Mouse (Mus musculus): ENCODE data around the gene St3gal5. TPM values are rescaled to one million over a fixed set of nuclear protein-coding genes. Genes with fewer than 3 reads are reported as not detected.
"Not testable (repeated sequence)": the region's sequence is repeated elsewhere in the genome, so short reads cannot be mapped to it uniquely, and the experiment has no call there.

St3gal5 gene
- total RNA-seq, 2 experiments from 2014 or later: 92.1 to 96.4 TPM

DNA sequence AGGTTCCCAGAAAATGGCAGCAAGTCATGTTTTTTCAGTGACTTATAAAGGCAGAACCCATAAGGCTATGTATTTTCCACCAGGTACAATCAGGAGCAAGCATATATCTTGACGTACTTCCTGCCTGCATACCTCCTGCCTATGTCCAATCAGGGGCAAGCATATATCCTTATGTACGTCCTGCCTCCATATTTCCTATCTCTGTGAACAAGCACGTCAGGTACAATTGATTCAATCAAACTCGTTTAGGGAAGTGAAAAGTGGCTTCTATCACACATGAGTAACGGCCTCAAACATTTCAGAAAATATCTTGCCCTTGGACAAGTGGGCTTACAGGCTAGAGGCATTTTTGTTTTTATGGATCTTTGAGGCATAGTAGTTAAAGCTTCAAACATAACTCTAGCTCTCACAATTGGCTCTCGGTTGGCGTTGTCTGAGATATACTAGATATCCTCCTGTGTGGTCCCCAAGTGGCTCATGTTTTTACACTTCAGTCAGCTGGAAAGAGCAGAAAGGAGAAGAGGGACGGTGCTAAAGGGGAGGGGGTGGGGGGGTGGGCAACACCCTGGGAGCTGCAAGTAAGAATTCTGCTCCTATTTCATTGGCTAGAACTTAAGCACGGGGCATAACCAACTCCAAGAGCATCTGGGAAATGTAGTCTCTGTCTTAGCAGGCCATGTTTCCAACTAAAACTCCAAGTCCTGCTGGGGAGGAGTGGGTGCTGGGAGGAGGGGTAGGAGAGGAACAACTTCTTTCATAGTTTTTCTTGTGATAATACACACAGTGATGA, 28.9 kb downstream of the St3gal5 start:
- DNase-seq (ENCODE audit: extremely low spot score in 1 of 2, low spot score in 1 of 2): no peak

DNA sequence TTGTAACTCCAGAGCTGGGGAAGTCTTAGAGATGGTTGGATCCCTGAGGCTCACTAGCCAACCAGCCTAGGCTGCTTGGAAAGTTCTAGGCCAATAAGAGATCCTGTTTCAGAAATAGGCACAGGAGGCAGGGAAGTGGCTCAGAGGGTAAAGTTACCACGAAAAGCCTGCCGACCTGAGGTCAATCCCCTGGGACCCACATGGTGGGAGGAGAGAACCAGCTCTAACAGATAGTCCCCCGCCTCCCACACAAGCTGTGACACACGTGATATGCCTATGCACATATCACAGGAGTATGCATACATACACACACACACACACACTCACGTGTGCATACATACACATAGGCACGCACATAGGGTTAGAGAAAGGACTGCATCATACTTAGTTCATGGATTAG, 32.7 kb downstream of the St3gal5 start:
- DNase-seq (ENCODE audit: extremely low spot score in 1 of 2, low spot score in 1 of 2): no peak

- no peak for DNase-seq (ENCODE audit: extremely low spot score in 1 of 2, low spot score in 1 of 2)
Measured at GRCm38 (mm10) chr6:72132671-72133214, 35.4 kb downstream of the St3gal5 start.

DNA sequence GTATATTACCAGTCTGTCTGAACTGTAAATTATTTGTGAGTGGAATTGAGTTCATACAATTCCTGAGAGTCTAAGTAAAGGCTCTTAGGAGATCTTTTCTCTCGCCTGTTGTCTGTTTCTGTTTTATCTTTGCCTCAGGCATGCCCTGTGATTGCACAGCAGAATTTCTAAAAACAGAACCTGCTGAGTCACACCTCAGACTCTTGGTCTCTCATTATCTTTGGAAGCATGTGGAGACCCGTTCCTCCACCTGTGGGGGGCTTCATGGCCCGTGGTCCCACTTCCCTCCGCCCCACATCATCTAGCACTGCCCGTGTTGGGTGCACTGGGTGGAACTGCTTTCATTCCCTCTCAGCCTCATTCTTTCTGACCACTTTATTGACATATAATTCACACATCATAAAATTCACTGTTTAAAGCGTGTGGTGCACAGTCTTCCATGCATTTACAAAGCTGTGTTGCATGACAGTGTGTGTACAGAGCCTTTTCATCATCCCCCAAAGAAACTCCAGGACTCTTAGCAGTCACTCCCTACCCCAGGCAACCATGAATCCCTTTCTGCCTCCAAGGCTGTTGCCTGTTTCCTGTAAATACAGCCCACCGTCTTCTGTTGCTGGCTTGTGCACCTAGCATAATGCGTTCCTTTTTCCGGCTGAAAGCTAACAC, 37.6 kb downstream of the St3gal5 start:
- DNase-seq (ENCODE audit: extremely low spot score in 1 of 2, low spot score in 1 of 2): no peak

GRCm38 (mm10) chr6:72136016-72136415, 38.6 kb downstream of the St3gal5 start:
- DNase-seq (ENCODE audit: extremely low spot score in 1 of 2, low spot score in 1 of 2): no peak

DNA sequence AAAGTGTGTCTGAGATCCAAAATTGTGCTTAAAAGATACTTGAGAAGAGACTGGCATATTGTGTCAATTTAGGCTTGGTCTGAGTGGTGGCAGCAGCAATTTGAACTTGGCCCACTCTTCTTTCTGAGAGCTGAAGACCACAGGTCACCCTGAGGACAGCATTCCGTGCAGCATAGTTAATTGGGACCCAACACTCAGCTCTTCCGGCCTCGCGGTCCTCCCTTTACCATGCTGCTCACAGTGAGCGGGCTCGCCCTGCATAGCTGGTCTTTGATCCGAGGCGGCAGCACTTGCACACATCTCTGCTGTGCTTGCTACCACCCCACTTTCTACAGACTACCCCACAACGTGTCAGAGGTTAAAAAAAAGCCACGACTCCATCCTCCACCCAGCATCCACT, 39.2 kb downstream of the St3gal5 start:
- DNase-seq (ENCODE audit: extremely low spot score in 1 of 2, low spot score in 1 of 2): no peak

DNA sequence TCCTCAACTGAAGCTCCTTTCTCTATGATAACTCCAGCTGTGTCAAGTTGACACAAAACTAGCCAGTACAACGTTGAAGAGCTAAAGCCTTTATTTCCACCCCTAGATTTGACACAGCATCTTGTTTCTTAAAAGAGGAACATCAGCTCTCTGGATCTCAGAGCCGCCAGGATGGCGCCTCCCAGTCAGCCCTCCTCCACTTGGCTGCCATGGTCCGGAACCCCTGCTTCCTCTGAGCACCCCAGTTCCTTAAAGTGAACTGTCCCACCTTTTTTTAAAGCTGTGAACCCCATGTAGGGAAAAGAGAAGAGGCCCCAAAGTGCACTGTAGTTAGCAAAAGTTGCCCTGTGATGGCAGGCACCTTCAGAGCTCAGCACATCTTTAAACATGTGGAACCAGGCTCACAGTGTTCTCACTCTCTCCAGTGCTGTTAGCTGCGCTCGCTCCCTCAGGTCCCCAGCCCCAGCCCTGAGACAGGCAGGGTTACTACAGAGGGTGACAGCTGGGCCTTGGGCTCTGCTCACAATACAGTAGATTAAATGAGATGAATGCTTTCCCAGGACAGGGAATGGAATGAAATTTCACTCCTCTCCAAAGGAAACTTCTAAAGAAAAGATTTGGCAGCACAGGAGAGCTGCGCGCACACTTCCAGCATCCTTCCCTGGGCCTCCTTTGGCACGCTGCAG, 42.3 kb downstream of the St3gal5 start:
- no peak for DNase-seq (ENCODE audit: extremely low spot score in 1 of 2, low spot score in 1 of 2)

GRCm38 (mm10) chr6:72140371-72140770, 43.0 kb downstream of the St3gal5 start:
- no peak for DNase-seq (ENCODE audit: extremely low spot score in 1 of 2, low spot score in 1 of 2)

DNA sequence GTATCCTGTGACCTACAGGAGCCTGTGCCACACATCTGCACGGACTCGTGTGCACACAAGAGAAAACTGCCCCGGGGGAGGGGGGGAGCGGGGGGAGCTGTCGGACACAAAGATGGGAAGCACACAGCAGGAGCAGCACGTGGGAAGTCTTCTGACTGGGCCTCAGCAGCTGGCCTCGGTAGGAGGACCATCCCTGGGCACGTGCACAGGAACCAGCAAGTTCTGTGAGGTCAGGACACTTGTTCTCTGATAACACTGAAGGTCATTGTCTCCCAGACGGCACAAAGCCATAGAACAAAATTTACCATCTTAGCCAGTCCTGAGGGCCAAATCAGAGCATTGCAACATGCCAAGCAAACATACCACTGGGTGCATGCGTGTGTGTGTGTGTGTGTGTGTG, 43.8 kb downstream of the St3gal5 start:
- no peak for DNase-seq (ENCODE audit: extremely low spot score in 1 of 2, low spot score in 1 of 2)

GRCm38 (mm10) chr6:72142561-72142960, 45.2 kb downstream of the St3gal5 start:
- no peak for DNase-seq (ENCODE audit: extremely low spot score in 1 of 2, low spot score in 1 of 2)

DNA sequence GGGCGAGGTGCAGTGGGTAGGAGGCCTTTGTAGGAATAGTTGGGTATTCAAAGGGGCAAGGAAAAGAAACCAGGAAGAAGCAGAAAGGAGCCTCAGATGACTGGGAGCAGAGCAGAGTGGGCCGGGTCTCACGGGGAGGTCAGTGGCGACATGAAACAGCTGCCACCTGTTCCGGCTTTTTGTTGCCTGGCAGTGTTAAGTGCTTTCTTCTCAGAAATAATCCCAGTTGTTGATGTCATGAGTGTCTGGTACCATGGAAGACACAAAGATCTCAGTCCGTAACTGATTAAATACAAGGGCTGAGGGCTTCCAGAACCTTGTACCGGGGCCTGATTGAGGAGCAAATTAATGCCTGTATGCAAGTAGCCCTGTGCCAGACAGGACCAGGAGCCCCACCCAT, 47.0 kb downstream of the St3gal5 start:
- no peak for DNase-seq (ENCODE audit: extremely low spot score in 1 of 2, low spot score in 1 of 2)

DNA sequence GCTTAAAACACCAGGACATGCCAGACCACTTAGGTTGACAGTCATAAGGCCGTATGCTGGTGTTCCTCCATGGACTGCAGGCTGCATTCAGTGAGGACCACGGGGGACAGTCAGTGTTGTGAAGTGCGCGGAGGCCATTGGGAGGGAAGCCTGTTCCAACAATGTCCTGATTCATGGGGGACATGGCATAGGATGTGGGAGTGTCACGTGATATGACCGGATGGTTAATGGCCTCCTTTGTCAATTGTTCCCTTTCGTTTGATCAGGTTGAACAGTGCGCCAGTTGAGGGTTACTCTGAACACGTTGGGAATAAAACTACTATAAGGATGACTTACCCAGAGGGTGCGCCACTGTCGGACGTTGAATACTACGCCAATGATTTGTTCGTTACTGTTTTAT, 49.4 kb downstream of the St3gal5 start:
- no peak for DNase-seq (ENCODE audit: extremely low spot score in 1 of 2, low spot score in 1 of 2)

DNA sequence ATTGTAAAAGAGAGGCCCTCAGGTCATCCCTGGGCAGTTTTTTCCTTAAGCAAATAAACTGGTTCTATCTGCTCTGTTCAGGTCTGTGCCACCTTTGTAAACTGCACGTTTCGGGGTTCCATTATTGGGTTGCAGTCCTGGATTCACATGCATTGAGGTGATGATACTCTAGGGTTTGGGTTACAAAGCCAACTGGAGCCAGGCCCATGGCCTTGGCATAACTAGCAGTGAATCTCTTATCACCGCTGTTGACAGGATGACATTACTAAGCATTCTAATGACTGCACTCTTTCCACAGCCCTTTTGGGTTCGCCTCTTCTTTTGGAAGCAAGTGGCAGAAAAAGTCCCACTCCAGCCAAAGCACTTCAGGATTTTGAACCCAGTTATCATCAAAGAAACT, 51.3 kb downstream of the St3gal5 start:
- no peak for DNase-seq (ENCODE audit: extremely low spot score in 1 of 2, low spot score in 1 of 2)

GRCm38 (mm10) chr6:72149797-72150196, 52.4 kb downstream of the St3gal5 start:
- DNase-seq (ENCODE audit: extremely low spot score in 1 of 2, low spot score in 1 of 2): no peak

DNA sequence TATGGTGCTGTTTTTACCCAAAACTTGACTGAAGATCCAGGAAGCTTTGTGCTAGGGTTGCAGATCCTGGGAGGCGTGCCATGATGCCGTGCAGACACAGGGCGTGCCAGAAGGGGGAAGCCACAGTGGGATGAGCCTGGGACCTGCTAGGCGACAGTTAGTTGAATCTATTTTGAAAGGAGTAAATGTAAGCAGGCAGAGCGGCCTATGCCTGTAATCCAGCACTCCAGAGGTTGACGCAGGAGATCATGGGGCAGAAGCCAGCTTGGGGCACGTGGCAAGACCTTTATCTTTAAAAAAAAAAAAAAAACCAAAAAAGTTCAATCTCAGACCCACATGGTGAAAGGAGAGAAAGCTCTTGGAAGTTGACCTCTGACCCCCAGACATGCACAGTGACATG, 55.3 kb downstream of the St3gal5 start:
- DNase-seq (ENCODE audit: extremely low spot score in 1 of 2, low spot score in 1 of 2): no peak

GRCm38 (mm10) chr6:72153455-72153854, 56.1 kb downstream of the St3gal5 start:
- DNase-seq (ENCODE audit: extremely low spot score in 1 of 2, low spot score in 1 of 2): no peak

DNA sequence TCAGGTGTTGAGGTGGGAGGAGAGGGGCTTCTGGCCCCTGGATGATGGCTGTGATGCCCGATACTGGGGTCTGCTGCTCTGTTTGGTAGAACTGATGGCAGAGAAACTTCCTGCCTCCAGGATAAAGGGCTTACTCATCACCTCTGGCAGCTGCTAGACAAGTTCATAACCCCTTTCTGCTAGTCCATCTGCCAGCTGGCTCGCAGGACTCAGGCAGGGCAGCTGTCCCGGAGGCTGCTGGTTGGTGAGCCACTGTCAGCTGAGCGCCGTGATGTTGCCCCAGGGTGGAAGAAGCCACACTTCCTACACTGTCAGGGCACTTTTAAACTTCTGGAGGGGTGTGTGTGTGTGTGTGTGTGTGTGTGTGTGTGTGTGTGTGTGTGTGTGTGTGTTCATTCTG, 56.6 kb downstream of the St3gal5 start:
- not testable (repeated sequence) for DNase-seq (ENCODE audit: extremely low spot score in 1 of 2, low spot score in 1 of 2)

DNA sequence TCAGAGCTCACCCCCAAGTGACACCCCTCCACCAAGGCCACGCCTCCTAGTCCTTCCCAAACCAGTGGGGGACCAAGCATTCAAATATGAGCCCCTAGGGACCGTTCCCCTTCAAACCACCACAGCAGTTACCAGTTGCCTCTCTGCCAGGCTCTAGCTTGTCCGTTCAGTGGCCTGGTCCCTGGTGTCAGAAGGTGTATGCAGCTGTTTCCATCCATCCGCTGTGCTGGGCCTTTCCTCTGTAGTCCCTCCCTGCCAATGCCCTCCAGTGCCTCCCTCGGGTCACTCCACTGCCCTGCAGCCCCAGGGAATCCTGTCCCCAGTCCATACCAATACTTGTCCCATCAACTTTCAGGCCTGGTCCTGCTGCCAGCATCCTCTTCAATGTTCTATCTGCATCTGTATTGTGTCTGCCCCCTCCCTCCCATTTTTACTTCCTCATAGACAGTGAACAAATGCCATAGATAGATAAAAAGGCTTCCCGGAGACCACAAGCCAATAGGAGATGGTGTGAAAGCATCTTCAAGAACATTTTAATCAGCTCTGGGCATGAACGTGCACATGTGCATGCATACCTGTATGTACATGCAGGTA, 57.6 kb downstream of the St3gal5 start:
- DNase-seq (ENCODE audit: extremely low spot score in 1 of 2, low spot score in 1 of 2): no peak

GRCm38 (mm10) chr6:72155649-72156048, 58.3 kb downstream of the St3gal5 start:
- DNase-seq (ENCODE audit: extremely low spot score in 1 of 2, low spot score in 1 of 2): no peak

DNA sequence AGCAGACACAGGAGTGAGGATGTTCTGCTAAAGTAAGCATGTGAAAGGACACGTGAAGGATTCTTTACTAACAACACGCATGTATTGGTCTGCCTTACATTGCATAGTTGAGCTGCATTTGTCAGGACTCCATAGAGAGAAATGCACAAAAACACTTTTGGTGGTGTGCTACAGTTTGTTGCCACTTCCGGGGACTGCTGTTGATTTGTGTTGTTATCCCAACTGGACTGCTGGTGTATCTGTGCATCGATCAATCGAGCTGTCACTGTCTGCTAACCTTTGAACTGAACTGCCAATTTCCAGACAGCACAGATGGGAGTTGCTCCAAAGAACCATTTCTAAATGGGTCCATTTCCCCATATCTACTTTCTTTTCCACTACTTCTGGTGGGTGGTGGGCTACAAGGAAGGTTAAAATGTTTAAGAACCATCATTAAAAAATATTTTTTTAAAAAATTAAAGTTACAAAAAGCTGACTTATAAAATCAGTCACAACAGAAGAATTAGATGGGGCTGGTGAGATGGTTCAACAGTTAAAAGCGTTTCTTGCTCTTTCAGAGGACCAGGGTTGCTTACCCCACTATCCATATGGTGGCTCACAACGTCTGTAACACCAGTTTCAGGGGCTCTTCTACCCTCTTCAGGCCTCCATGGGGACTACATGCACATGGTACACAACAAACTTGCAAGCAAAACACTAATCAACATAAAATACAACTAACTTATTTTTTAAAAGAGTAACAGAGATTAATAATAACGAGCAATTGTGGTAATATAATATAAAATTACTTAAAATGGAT, 61.8 kb downstream of the St3gal5 start:
- no peak for DNase-seq (ENCODE audit: extremely low spot score in 1 of 2, low spot score in 1 of 2)

Measured in layer of hippocampus, postnatal 25 days (tissue).